Mouse (Mus musculus) cerebral cortex, adult 2 months (tissue): ENCODE results near the gene Fbxw27.

ENCODE experiments used
- WGBS: fragments of 180-500 bp; shearing (Covaris S2); methylation state at CpG from one replicate; pipeline ENCODE4 v1.1.7; 2018; 5-methylcytosine and 5-hydroxymethylcytosine counted together

The Fbxw27 gene

GRCm38 (mm10) chr9:109790570-109790969, at the start of gene Fbxw27:
Gene Fbxw27, minus strand, starts transcription at chr9:109790670.
- 84% methylated on average over 4 of the region's 4 CpGs for WGBS

- WGBS: 6% methylated on average over 6 of the region's 6 CpGs
These were observed 42.6 kb upstream of the Fbxw27 start for GRCm38 (mm10) chr9:109833088-109833412.

- under 1% methylated on average over 32 of the region's 32 CpGs for WGBS
These were observed 42.1 kb upstream of the Fbxw27 start, which contains the start of gene Nme6 for GRCm38 (mm10) chr9:109832391-109833087. Gene Nme6, plus strand, starts transcription at chr9:109832749.

- WGBS: 77% methylated on average over 5 of the region's 5 CpGs
These were observed 35.7 kb upstream of the Fbxw27 start for GRCm38 (mm10) chr9:109826181-109826580.

GRCm38 (mm10) chr9:109825739-109826138, 35.3 kb upstream of the Fbxw27 start:
- WGBS: 70% methylated on average over 4 of the region's 4 CpGs

- WGBS: 38% methylated on average over 6 of the region's 6 CpGs
These were observed 25.9 kb upstream of the Fbxw27 start for GRCm38 (mm10) chr9:109816341-109816740.

GRCm38 (mm10) chr9:109813424-109813823, 23.0 kb upstream of the Fbxw27 start:
- WGBS: 26% methylated on average over 7 of the region's 7 CpGs

- 74% methylated on average over 1 of the region's 1 CpGs for WGBS
These were observed 21.5 kb upstream of the Fbxw27 start, which contains the start of gene Spink8 for GRCm38 (mm10) chr9:109811980-109812379. Gene Spink8, plus strand, starts transcription at chr9:109812280.

GRCm38 (mm10) chr9:109807898-109808297, 17.4 kb upstream of the Fbxw27 start:
- 64% methylated on average over 3 of the region's 3 CpGs for WGBS

GRCm38 (mm10) chr9:109806695-109807293, 16.3 kb upstream of the Fbxw27 start:
- 85% methylated on average over 2 of the region's 2 CpGs for WGBS

GRCm38 (mm10) chr9:109806260-109806659, 15.8 kb upstream of the Fbxw27 start:
- 51% methylated on average over 1 of the region's 1 CpGs for WGBS

- 87% methylated on average over 2 of the region's 2 CpGs for WGBS
These were observed 15.1 kb upstream of the Fbxw27 start for GRCm38 (mm10) chr9:109805596-109805995.

- WGBS: 89% methylated on average over 1 of the region's 1 CpGs
These were observed 7.6 kb upstream of the Fbxw27 start for GRCm38 (mm10) chr9:109798051-109798450.

GRCm38 (mm10) chr9:109795811-109796210, 5.3 kb upstream of the Fbxw27 start:
- 55% methylated on average over 2 of the region's 2 CpGs for WGBS

GRCm38 (mm10) chr9:109795221-109795620, 4.8 kb upstream of the Fbxw27 start:
- WGBS: 73% methylated on average over 2 of the region's 2 CpGs

- 74% methylated on average over 1 of the region's 1 CpGs for WGBS
These were observed 23.6 kb downstream of the Fbxw27 start for GRCm38 (mm10) chr9:109766841-109767240.

- 87% methylated on average over 3 of the region's 3 CpGs for WGBS
These were observed 44.5 kb downstream of the Fbxw27 start, which contains the start of gene Fbxw26 for GRCm38 (mm10) chr9:109745989-109746388. Gene Fbxw26, minus strand, starts transcription at chr9:109746089.
